Mouse (Mus musculus) heart, embryonic 15.5 days (tissue): ENCODE results near the gene Syn3. TPM values are rescaled to one million over a fixed set of nuclear protein-coding genes. Genes with fewer than 3 reads are reported as not detected.

ENCODE experiments used
- ATAC-seq: fragments of 200-750 bp; cut with Nextera tagmentation; replicated peaks from 2 replicates; pipeline ENCODE4 v1.8.0; 2017; ENCODE audit warnings: low read depth, moderate TSS enrichment; ENCODE audit not compliant: insufficient number of reproducible peaks, insufficient read depth, low FRiP score
- H3K27ac ChIP-seq: fragments of 300-500 bp; sonication (generic); 2 replicates; pipeline ENCODE4 v1.5.1; 2015; ENCODE audit warnings: mild to moderate bottlenecking, inconsistent platforms
- H3K27me3 ChIP-seq: fragments of 300-500 bp; sonication (generic); 2 replicates; pipeline ENCODE4 v1.6.1; 2015; ENCODE audit warnings: inconsistent platforms
- H3K36me3 ChIP-seq: fragments of 300-500 bp; sonication (generic); 2 replicates; pipeline ENCODE4 v1.6.1; 2015; ENCODE audit warnings: mild to moderate bottlenecking, inconsistent platforms
- H3K4me1 ChIP-seq: fragments of 300-500 bp; sonication (generic); replicated peaks from 2 replicates; pipeline ENCODE4 v1.6.1; 2015; ENCODE audit warnings: inconsistent platforms
- H3K4me2 ChIP-seq: fragments of 300-500 bp; sonication (generic); 2 replicates; pipeline ENCODE4 v1.6.1; 2015; ENCODE audit warnings: inconsistent platforms, mild to moderate bottlenecking, moderate library complexity
- H3K4me3 ChIP-seq: fragments of 300-500 bp; sonication (generic); 2 replicates; pipeline ENCODE4 v1.5.1; 2015; ENCODE audit warnings: mild to moderate bottlenecking, inconsistent platforms
- H3K9ac ChIP-seq: fragments of 300-500 bp; sonication (generic); 2 replicates; pipeline ENCODE4 v1.6.1; 2015; ENCODE audit warnings: mild to moderate bottlenecking, inconsistent platforms
- H3K9me3 ChIP-seq: fragments of 300-500 bp; sonication (generic); replicated peaks from 2 replicates; pipeline ENCODE4 v1.6.1; 2016; ENCODE audit warnings: inconsistent platforms
- WGBS: fragments of 180-500 bp; shearing (Covaris S2); methylation state at CpG from one replicate; pipeline ENCODE4 v1.1.7; 2015; ENCODE audit warnings: mixed read lengths; 5-methylcytosine and 5-hydroxymethylcytosine counted together
- polyA plus RNA-seq: library from polyadenylated mRNA; unstranded; fragments of >200 nt; fragmentation: Nextera tagmentation; extraction: Ambion mirVana; gene quantifications from 2 replicates; pipeline ENCODE4 v1.2.1, GENCODE M21; 2015

The Syn3 gene
- polyA plus RNA-seq, 1 experiment from 2014 or later: 0.82 TPM

DNA sequence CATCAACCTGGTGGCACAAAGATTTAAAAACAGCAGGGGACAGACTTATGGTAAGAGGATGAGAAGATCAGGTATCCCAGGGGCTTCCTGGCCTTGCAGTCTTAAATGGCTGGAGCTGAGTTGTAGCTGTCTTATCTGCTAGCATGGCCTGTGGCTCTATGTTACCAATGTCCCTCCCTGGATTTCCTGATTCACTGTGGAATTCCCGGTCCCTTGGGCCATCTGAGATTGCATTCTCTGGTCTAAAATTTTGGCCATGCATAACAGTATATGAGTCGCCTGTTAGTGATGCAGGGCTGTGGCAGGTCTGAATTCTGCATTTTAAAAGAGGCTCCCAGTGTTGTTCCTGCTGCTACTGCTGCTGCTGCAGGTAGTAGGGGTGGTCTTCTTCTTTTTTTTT is 382.4 kb downstream of the Syn3 start:
- no peaks in the 10 kb centered on the region for H3K36me3 ChIP-seq
- H3K27ac ChIP-seq: no peak overlapping the region
- H3K4me3 ChIP-seq: no peak overlapping the region
- no peaks in the 10 kb centered on the region for H3K27me3 ChIP-seq
- no peak for ATAC-seq
- H3K4me1 ChIP-seq: no peaks in the 10 kb centered on the region
- H3K9ac ChIP-seq: no peak overlapping the region
- H3K9me3 ChIP-seq: no peaks in the 10 kb centered on the region
- H3K4me2 ChIP-seq: no peak overlapping the region
- 64% methylated on average over 2 of the region's 2 CpGs for WGBS

DNA sequence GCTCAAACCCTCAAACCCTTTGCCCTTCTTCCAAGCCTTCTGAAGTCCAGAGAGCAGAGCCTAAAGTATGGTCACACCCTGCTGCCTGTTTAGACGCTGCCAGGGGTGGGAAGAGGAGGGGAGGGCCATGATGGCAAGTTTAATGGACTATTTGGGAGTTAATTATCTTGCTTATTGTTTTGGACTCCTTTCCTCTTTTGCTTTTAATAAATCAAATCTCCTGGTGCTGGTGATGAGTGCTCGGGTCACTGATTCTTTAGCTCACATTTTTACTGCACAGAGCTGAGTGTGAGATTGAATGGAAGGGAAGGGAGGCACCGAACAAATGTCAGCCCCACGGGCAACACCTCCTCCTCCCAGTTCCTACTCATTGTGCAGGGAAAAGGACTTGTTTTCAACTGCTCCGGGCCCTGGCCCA is 384.3 kb downstream of the Syn3 start:
- Histone ChIP-seq H3K4me1 (no peaks in the 10 kb centered on the region), H3K9me3 (no peaks in the 10 kb centered on the region), H3K4me2 (no peak overlapping the region), H3K9ac (no peak overlapping the region), H3K27ac (no peak overlapping the region), H3K27me3 (no peaks in the 10 kb centered on the region), H3K4me3 (no peak overlapping the region), H3K36me3 (no peaks in the 10 kb centered on the region)
- no peak for ATAC-seq
- WGBS: 49% methylated on average over 5 of the region's 5 CpGs

DNA sequence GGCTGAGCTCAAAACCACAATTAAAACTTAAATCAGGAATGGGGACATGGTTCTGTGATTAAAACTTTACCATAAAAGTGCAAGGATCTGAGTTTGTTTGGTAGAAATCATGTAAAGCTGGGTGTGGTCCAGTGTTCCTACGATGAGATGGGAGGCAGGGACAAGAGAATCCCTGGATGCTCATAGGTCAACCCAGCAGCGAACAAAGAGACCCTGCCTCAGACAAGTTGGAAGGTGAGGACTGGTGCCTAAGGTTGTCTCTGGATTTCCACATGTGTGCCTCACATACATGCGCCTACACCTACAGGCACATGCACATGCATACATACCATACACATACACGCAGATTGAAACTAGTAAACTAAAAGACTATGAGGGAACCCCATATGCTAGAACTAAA is 389.9 kb downstream of the Syn3 start:
- H3K4me1 ChIP-seq: no peaks in the 10 kb centered on the region
- H3K4me3 ChIP-seq: no peak overlapping the region
- H3K4me2 ChIP-seq: no peak overlapping the region
- no peaks in the 10 kb centered on the region for H3K9me3 ChIP-seq
- H3K36me3 ChIP-seq: no peaks in the 10 kb centered on the region
- no peak for ATAC-seq
- H3K27me3 ChIP-seq: no peaks in the 10 kb centered on the region
- H3K9ac ChIP-seq: no peak overlapping the region
- H3K27ac ChIP-seq: no peak overlapping the region
- WGBS: 85% methylated on average over 4 of the region's 4 CpGs

DNA sequence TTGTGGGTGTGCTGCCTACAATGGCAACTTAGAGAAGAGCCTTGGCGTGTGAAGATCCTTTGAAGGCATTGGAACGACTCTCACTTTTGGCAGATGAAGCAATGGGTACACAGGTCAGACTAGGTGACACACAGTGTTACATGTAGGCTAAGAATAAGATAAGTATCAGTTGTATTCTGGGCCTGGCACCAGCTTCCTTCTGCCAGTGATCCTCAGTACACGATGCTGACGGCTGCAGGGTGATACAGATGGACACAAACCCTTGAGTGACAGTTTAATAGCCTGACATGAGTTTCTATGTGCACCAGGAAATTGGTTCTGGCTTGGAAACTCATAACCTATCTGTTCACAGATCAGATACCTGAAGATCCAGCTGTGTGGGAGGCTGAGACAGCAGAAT is 391.0 kb downstream of the Syn3 start:
- ATAC-seq: no peak
- no peak overlapping the region for H3K4me2 ChIP-seq
- no peak overlapping the region for H3K27ac ChIP-seq
- H3K9ac ChIP-seq: no peak overlapping the region
- H3K4me1 ChIP-seq: no peaks in the 10 kb centered on the region
- WGBS: 74% methylated on average over 4 of the region's 4 CpGs
- H3K36me3 ChIP-seq: no peaks in the 10 kb centered on the region
- no peaks in the 10 kb centered on the region for H3K9me3 ChIP-seq
- H3K4me3 ChIP-seq: no peak overlapping the region
- H3K27me3 ChIP-seq: no peaks in the 10 kb centered on the region

DNA sequence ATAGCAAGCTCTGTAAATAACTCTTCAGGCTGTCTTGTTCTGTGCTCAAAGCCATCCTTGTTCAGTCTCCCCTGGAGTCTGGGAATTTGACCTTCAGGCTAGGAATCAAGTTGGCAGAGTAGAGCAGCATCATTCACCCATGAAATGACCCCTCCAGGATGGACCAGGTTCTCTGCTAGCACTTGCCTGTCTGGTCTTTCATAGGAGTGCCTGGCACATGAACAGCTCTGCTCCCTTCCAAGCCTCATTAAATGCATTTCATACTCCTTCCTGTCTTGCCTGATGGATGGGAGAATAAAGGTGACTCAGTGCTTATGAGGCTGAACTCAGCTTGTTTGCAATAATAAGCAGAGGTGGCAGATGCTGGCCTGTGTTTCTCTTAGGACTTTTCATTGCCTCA is 394.7 kb downstream of the Syn3 start:
- no peak overlapping the region for H3K4me3 ChIP-seq
- no peak overlapping the region for H3K4me2 ChIP-seq
- no peak for ATAC-seq
- H3K9ac ChIP-seq: no peak overlapping the region
- H3K27me3 ChIP-seq: no peaks in the 10 kb centered on the region
- H3K27ac ChIP-seq: no peak overlapping the region
- H3K4me1 ChIP-seq: no peaks in the 10 kb centered on the region
- no peaks in the 10 kb centered on the region for H3K9me3 ChIP-seq
- H3K36me3 ChIP-seq: no peaks in the 10 kb centered on the region

DNA sequence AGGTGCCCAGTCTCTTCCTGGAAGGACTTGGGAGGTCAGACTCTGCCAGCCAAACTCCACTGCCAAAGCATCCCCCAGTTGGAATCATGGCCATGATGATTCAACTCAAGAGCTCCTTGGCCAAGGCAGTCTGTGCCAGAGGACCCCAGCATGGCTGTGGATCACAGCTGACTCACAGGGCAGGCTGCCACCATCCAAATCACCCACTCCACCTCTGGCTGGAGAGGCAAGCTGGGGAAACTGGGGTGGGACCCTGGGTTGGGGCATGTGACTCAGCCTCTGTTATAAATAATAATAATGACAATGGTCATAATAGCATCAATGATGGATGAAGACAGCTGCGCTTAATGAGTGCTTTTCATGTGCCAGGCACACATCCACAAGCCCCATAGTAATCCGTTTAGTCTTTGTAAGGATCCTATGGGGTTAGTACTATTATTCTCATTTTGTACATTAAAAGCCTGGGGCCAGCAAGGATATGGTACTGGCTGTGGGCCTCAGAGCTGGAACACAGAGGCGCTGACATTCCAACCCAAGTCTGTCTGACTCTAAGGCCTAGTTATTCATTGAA is 398.3 kb downstream of the Syn3 start:
- 83% methylated on average over 3 of the region's 3 CpGs for WGBS
- Histone ChIP-seq H3K36me3 (no peaks in the 10 kb centered on the region), H3K27me3 (no peaks in the 10 kb centered on the region), H3K9ac (no peak overlapping the region), H3K4me3 (no peak overlapping the region), H3K27ac (no peak overlapping the region), H3K4me2 (no peak overlapping the region), H3K4me1 (no peaks in the 10 kb centered on the region), H3K9me3 (no peaks in the 10 kb centered on the region)
- ATAC-seq: no peak

DNA sequence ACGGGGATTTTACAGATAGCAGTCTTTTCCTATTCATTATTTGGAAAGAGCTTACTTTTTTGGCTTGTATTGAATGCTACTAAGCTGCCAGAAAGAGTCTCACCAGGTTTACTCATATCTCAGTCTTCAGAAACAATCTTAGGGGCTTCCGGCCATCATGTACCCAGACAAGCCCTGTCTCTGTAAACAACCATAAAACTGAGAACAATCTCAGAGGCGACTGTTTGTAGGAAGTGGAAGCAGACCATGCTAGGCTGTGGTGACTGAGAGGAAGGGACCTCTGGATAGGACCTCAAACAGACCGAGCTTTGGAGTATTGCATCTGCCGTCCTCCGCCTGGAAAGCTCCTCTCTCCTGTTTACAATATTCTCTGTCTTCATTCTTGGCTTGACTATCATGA is 400.3 kb downstream of the Syn3 start:
- Histone ChIP-seq H3K4me2 (no peak overlapping the region), H3K9ac (no peak overlapping the region), H3K27me3 (no peaks in the 10 kb centered on the region), H3K9me3 (no peaks in the 10 kb centered on the region), H3K4me1 (peaks cover 4% of the 10 kb centered on the region; the same call in 1 of the 2 replicates), H3K36me3 (no peaks in the 10 kb centered on the region), H3K27ac (no peak overlapping the region), H3K4me3 (no peak overlapping the region)
- WGBS: 65% methylated on average over 6 of the region's 6 CpGs
- no peak for ATAC-seq

DNA sequence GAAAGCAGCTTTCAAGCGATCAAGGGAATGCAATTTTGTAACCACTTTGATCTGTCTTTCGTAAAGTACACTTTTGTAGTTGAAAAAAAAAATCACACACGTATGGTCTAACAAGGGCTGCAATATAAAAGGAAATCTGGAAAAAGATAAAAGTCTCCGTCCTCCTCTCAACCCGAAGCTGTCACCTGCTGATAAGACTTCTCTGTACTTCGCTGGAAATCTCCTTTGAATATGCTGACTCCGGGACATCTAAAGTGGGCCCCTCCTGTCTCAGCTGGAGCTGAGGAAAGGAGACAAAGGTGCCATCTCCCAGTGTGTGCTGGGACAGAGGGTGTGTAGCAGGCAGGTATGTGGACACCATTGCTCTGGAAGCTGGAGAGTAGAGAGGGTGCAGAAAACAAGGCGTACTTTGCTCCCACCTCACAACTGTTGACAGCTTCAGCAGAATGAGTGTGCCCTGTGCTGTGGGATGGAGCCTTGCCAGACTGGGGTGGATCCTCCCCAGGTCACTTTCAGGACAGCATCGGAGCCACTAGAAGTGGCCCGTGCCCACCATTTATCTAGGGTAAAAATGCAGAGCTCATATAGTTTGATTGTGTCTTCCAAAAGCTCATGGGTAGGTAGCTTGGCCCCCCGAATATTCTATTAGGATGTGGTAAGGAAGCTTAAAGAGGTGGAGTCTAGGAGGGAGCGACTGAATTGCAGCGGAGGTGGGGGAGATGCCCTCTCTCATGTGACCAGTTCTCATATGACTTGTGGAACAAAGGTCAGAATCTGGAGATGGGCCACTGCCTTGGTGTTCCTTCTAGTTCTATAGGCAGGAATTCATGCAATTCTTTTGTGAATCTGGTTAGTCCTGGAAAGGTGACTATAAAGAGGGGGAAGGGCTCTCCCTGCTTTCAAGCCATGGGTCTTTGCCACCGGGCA is 405.3 kb downstream of the Syn3 start:
- Histone ChIP-seq H3K4me1 (peaks cover 7% of the 10 kb centered on the region; the same call in 1 of the 2 replicates), H3K36me3 (no peaks in the 10 kb centered on the region), H3K27ac (no peak overlapping the region), H3K4me3 (no peak overlapping the region), H3K9me3 (no peaks in the 10 kb centered on the region), H3K4me2 (peak overlapping the region; percentile 18), H3K27me3 (no peaks in the 10 kb centered on the region), H3K9ac (no peak overlapping the region)
- WGBS: 42% methylated on average over 14 of the region's 14 CpGs
- no peak for ATAC-seq

DNA sequence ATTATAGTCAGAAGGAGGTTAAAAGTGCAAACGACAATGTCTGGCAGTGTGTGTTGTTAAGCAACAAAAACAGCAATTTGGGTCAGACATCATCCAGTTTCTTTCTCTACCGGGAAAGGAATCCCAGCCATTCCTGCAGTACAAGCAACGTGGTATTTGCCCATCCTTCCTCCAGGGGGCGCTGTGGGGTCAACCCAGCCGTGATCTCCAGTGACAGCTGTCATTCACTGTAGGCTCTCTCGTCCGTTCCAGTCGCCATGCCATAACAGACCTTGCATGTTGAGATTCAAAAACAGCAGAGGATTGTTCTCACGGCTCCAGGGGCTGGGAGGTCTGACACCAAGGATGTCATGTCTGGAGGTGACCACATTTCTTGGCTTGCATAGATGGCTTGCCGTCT is 406.8 kb downstream of the Syn3 start:
- no peak overlapping the region for H3K4me3 ChIP-seq
- no peaks in the 10 kb centered on the region for H3K36me3 ChIP-seq
- H3K27ac ChIP-seq: no peak overlapping the region
- peaks cover 7% of the 10 kb centered on the region; the same call in 1 of the 2 replicates for H3K4me1 ChIP-seq
- no peak for ATAC-seq
- 45% methylated on average over 10 of the region's 10 CpGs for WGBS
- no peak overlapping the region for H3K4me2 ChIP-seq
- no peak overlapping the region for H3K9ac ChIP-seq
- no peaks in the 10 kb centered on the region for H3K9me3 ChIP-seq
- H3K27me3 ChIP-seq: no peaks in the 10 kb centered on the region

DNA sequence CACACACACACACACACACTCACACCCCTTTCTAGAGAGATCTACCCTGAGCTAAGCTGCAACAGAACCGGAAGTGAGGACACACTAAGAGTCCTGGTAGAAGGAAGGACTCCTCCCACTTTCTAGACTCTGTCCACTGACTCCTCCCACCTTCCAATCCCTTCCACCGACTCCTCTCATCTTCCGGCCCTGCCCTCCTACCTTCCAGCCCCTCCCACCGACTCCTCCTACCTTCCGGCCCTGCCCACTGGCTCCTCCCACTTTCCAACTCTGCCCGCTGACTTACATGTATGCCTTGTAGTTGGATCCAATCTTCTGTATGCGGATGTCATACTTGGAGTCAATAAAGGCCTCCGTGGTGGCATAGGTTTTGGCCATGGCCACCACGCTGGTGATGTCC is 418.8 kb downstream of the Syn3 start:
- Histone ChIP-seq H3K4me3 (no peak overlapping the region), H3K9me3 (no peaks in the 10 kb centered on the region), H3K27ac (no peak overlapping the region), H3K4me1 (no peaks in the 10 kb centered on the region), H3K4me2 (no peak overlapping the region), H3K36me3 (no peaks in the 10 kb centered on the region), H3K9ac (no peak overlapping the region), H3K27me3 (no peaks in the 10 kb centered on the region)
- 74% methylated on average over 9 of the region's 9 CpGs for WGBS
- ATAC-seq: no peak

DNA sequence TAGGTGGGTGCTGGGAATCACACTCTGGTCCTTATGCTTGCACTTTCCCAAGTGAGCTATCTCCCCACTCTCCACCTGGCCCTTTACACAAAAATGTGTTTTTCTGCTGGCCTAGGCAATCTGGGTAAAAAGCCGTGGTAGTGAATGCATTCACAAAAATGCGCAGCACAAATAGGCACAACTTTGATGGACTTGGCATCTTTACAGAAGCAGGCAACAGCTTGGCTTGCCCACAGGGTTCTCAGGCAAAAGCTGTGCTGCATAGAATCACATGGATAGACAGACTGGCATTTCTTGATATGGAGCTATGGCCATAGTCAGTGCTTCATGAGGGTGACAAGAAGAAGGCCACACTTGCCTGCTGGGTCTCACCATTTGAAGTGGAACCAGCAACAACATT is 419.9 kb downstream of the Syn3 start:
- H3K27ac ChIP-seq: no peak overlapping the region
- 91% methylated on average over 2 of the region's 2 CpGs for WGBS
- no peaks in the 10 kb centered on the region; the same call in 1 of the 2 replicates for H3K9me3 ChIP-seq
- H3K9ac ChIP-seq: no peak overlapping the region
- no peaks in the 10 kb centered on the region for H3K36me3 ChIP-seq
- H3K4me2 ChIP-seq: no peak overlapping the region
- no peaks in the 10 kb centered on the region for H3K4me1 ChIP-seq
- H3K4me3 ChIP-seq: no peak overlapping the region
- no peaks in the 10 kb centered on the region for H3K27me3 ChIP-seq
- no peak for ATAC-seq

DNA sequence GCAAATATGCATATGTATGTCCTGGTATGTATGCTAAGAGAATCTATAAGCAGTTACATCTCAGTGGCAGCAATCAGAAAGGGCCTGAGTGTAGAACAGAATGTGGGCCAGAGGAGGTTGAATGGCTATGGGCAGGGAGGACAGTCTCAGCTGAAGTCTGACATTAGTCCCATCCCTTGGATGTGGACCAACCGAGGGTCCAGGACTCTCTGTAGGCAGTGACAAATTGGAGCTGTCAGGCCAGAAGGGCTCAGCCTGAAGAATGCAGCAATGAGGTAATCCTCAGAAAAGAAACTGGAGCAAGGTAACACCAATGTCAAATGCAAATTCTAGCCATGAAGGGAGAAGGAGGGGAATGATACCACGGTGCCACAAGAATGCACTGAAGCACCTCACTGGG is 421.4 kb downstream of the Syn3 start:
- Histone ChIP-seq H3K4me1 (no peaks in the 10 kb centered on the region), H3K27ac (no peak overlapping the region), H3K4me3 (no peak overlapping the region), H3K9ac (no peak overlapping the region), H3K36me3 (no peaks in the 10 kb centered on the region), H3K9me3 (no peaks in the 10 kb centered on the region; the same call in 1 of the 2 replicates), H3K27me3 (no peaks in the 10 kb centered on the region), H3K4me2 (no peak overlapping the region)
- ATAC-seq: no peak
- WGBS: 52% methylated on average over 2 of the region's 2 CpGs
